Mouse (Mus musculus): ENCODE data around the gene Trpm8.

The Trpm8 gene

GRCm38 (mm10) chr1:88292057-88292456 is 14.6 kb downstream of the Trpm8 start:
- 0 out of 2 replicates have a peak, but pooled peaks cover 4% of the 10 kb centered on the region for H3K27me3 ChIP-seq (ENCODE audit: insufficient read depth, low read length)
- no peak overlapping the region for H3K4me3 ChIP-seq (replicated peaks; ENCODE audit: low read length)
- H3K36me3 ChIP-seq (ENCODE audit: insufficient read depth, low read length) = no peaks in the 10 kb centered on the region

GRCm38 (mm10) chr1:88294650-88295049 is 17.2 kb downstream of the Trpm8 start:
- no peak overlapping the region for H3K4me3 ChIP-seq (replicated peaks; ENCODE audit: low read length)
- H3K4me1 ChIP-seq (replicated peaks; ENCODE audit: low read depth, low read length) = peaks cover 6% of the 10 kb centered on the region; the same call in 1 of the 2 replicates
- no peaks in the 10 kb centered on the region for H3K36me3 ChIP-seq (ENCODE audit: insufficient read depth, low read length)
- TF ChIP-seq POU5F1 (IDR thresholded peaks at IDR 0.05; ENCODE audit: borderline replicate concordance, low read length) = no peak
- no peak for TF ChIP-seq CTCF (conservative IDR thresholded peaks at IDR 0.05; ENCODE audit: low read length)
- no peak for TF ChIP-seq NANOG (IDR thresholded peaks at IDR 0.05; ENCODE audit: borderline replicate concordance, low read length)
- H3K27me3 ChIP-seq (ENCODE audit: insufficient read depth, low read length) = 0 out of 2 replicates have a peak, but pooled peaks cover 2% of the 10 kb centered on the region
- no peaks in the 10 kb centered on the region for H3K9me3 ChIP-seq (ENCODE audit: low read length)

More at GRCm38 (mm10) chr1:88292057-88292456, 14.6 kb downstream of the Trpm8 start:
- TF ChIP-seq NANOG (IDR thresholded peaks at IDR 0.05; ENCODE audit: borderline replicate concordance, low read length) = no peak
- no peak for TF ChIP-seq POU5F1 (IDR thresholded peaks at IDR 0.05; ENCODE audit: borderline replicate concordance, low read length)
- TF ChIP-seq CTCF (conservative IDR thresholded peaks at IDR 0.05; ENCODE audit: low read length) = no peak
- H3K4me1 ChIP-seq (replicated peaks; ENCODE audit: low read depth, low read length) = peaks cover 9% of the 10 kb centered on the region
- H3K9me3 ChIP-seq (ENCODE audit: low read length) = no peaks in the 10 kb centered on the region

GRCm38 (mm10) chr1:88296171-88296920 is 18.9 kb downstream of the Trpm8 start:
- peaks cover 13% of the 10 kb centered on the region for H3K27me3 ChIP-seq (ENCODE audit: insufficient read depth, low read length)
- H3K36me3 ChIP-seq (ENCODE audit: insufficient read depth, low read length) = no peaks in the 10 kb centered on the region
- no peaks in the 10 kb centered on the region for H3K9me3 ChIP-seq (ENCODE audit: low read length)
- H3K4me3 ChIP-seq (replicated peaks; ENCODE audit: low read length) = no peak overlapping the region
- H3K4me1 ChIP-seq (replicated peaks; ENCODE audit: low read depth, low read length) = peaks cover 6% of the 10 kb centered on the region; the same call in 1 of the 2 replicates
- TF ChIP-seq NANOG (IDR thresholded peaks at IDR 0.05; ENCODE audit: borderline replicate concordance, low read length) = no peak
- no peak for TF ChIP-seq CTCF (conservative IDR thresholded peaks at IDR 0.05; ENCODE audit: low read length)
- TF ChIP-seq POU5F1 (IDR thresholded peaks at IDR 0.05; ENCODE audit: borderline replicate concordance, low read length) = no peak

- peaks cover 6% of the 10 kb centered on the region; the same call in 1 of the 2 replicates for H3K4me1 ChIP-seq (replicated peaks; ENCODE audit: low read depth, low read length)
- H3K36me3 ChIP-seq (ENCODE audit: insufficient read depth, low read length) = no peaks in the 10 kb centered on the region
- H3K4me3 ChIP-seq (replicated peaks; ENCODE audit: low read length) = no peak overlapping the region
- peaks cover 11% of the 10 kb centered on the region for H3K27me3 ChIP-seq (ENCODE audit: insufficient read depth, low read length)
- H3K9me3 ChIP-seq (ENCODE audit: low read length) = no peaks in the 10 kb centered on the region
- no peak for TF ChIP-seq POU5F1 (IDR thresholded peaks at IDR 0.05; ENCODE audit: borderline replicate concordance, low read length)
- no peak for TF ChIP-seq CTCF (conservative IDR thresholded peaks at IDR 0.05; ENCODE audit: low read length)
- no peak for TF ChIP-seq NANOG (IDR thresholded peaks at IDR 0.05; ENCODE audit: borderline replicate concordance, low read length)
Measured at GRCm38 (mm10) chr1:88297480-88298258, 20.2 kb downstream of the Trpm8 start.

- H3K27me3 ChIP-seq (ENCODE audit: insufficient read depth, low read length) = peaks cover 11% of the 10 kb centered on the region
- no peaks in the 10 kb centered on the region for H3K36me3 ChIP-seq (ENCODE audit: insufficient read depth, low read length)
- TF ChIP-seq NANOG (IDR thresholded peaks at IDR 0.05; ENCODE audit: borderline replicate concordance, low read length) (no peak), CTCF (conservative IDR thresholded peaks at IDR 0.05; ENCODE audit: low read length) (no peak), POU5F1 (IDR thresholded peaks at IDR 0.05; ENCODE audit: borderline replicate concordance, low read length) (no peak)
- H3K4me1 ChIP-seq (replicated peaks; ENCODE audit: low read depth, low read length) = peaks cover 6% of the 10 kb centered on the region; the same call in 1 of the 2 replicates
- no peak overlapping the region for H3K4me3 ChIP-seq (replicated peaks; ENCODE audit: low read length)
- no peaks in the 10 kb centered on the region for H3K9me3 ChIP-seq (ENCODE audit: low read length)
Measured at GRCm38 (mm10) chr1:88298686-88299528, 21.4 kb downstream of the Trpm8 start.

GRCm38 (mm10) chr1:88299529-88299945 is 22.1 kb downstream of the Trpm8 start:
- H3K4me3 ChIP-seq (replicated peaks; ENCODE audit: low read length) = no peak overlapping the region
- H3K27me3 ChIP-seq (ENCODE audit: insufficient read depth, low read length) = peaks cover 11% of the 10 kb centered on the region
- H3K36me3 ChIP-seq (ENCODE audit: insufficient read depth, low read length) = no peaks in the 10 kb centered on the region
- TF ChIP-seq POU5F1 (IDR thresholded peaks at IDR 0.05; ENCODE audit: borderline replicate concordance, low read length) (no peak), CTCF (conservative IDR thresholded peaks at IDR 0.05; ENCODE audit: low read length) (no peak), NANOG (IDR thresholded peaks at IDR 0.05; ENCODE audit: borderline replicate concordance, low read length) (no peak)
- H3K9me3 ChIP-seq (ENCODE audit: low read length) = no peaks in the 10 kb centered on the region
- peaks cover 6% of the 10 kb centered on the region; the same call in 1 of the 2 replicates for H3K4me1 ChIP-seq (replicated peaks; ENCODE audit: low read depth, low read length)

GRCm38 (mm10) chr1:88300301-88301050 is 23.0 kb downstream of the Trpm8 start:
- H3K4me3 ChIP-seq (replicated peaks; ENCODE audit: low read length) = no peak overlapping the region
- H3K27me3 ChIP-seq (ENCODE audit: insufficient read depth, low read length) = peaks cover 11% of the 10 kb centered on the region
- H3K36me3 ChIP-seq (ENCODE audit: insufficient read depth, low read length) = no peaks in the 10 kb centered on the region
- no peaks in the 10 kb centered on the region for H3K9me3 ChIP-seq (ENCODE audit: low read length)
- peaks cover 6% of the 10 kb centered on the region; the same call in 1 of the 2 replicates for H3K4me1 ChIP-seq (replicated peaks; ENCODE audit: low read depth, low read length)
- TF ChIP-seq NANOG (IDR thresholded peaks at IDR 0.05; ENCODE audit: borderline replicate concordance, low read length) (no peak), POU5F1 (IDR thresholded peaks at IDR 0.05; ENCODE audit: borderline replicate concordance, low read length) (no peak), CTCF (conservative IDR thresholded peaks at IDR 0.05; ENCODE audit: low read length) (no peak; the same call in 1 of the 2 replicates)

Data from E14TG2a.4 (cell line).